Mouse (Mus musculus) cerebellum, adult 8-10 months (tissue): ENCODE data around the gene Grm3.

ENCODE experiments used
- DNase-seq: peaks from one replicate; pipeline ENCODE4 v3.0.0; 2022

The Grm3 gene

DNA sequence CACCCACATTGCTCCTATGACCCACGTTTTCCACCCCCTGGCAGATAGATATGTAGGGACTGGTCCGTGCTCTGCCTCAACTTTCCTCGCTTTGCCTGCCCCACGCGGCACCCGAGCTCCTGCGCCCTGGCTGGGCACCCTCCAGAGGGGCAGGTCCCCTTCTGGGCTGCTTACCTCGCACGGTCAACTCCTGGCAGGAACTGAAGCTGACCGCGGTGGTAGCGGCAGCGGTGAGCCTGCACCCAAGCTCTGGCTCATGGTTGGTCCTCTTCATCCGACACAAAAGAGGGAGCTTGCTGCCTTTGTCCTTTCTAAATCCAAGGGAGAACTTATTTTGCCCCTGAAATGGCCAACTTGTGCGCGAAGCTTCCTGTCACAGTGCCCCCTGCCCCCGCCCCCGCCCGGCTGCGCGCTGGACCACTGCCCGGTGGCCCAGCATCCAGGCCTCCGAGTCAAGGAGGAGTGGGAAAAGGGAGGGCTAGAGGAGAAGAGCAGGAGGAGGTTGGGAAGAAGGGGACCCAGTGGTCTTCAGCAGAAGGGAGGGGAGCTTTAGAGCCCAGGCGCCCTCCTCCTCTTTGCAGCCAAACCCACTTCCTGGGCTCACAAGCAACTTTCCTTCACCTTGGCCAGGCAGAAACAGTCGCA, at the start of gene Grm3:
Gene Grm3 (minus strand): TSS at position 215 of the 645 bp plus-strand sequence.
- DNase-seq = no peak

DNA sequence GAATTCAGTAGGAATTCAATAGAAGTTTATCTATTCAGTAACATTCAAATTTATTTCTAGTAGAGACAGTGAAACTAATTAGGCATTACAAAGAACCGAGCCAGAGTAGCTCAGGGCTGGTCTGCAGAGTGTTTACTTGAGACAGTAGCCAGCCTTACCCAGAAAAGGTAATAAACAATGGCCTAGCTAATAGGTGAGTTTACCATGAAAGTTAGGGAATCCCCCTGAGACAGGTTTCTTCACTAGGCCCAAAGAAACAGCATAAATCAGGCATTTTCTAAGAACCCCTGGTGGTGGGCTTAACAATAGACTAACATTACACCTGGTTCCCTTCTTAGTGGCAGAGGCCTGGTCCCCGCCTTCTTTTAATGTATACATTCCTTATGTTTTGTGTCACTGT, 30.8 kb upstream of the Grm3 start:
- DNase-seq = no peak

DNA sequence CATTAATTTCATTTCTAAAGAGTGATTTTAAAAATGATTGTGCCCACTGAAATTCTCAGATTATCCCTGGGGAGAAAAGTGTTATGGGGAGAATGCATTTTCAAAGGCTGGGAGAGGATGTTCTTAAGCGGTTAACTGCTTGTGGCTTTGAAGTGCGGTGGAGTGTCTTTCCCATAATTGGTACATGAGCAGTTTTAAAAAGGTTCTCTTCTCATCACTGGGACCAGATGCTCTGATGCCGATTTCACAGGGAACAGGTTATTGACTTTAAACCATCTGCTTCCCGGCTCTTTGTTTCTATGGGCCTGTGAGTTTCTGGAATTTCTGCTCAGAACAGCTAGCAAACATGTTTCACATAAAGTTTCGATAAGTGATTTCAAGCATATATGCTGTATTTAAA, 23.2 kb upstream of the Grm3 start:
- no peak for DNase-seq

DNA sequence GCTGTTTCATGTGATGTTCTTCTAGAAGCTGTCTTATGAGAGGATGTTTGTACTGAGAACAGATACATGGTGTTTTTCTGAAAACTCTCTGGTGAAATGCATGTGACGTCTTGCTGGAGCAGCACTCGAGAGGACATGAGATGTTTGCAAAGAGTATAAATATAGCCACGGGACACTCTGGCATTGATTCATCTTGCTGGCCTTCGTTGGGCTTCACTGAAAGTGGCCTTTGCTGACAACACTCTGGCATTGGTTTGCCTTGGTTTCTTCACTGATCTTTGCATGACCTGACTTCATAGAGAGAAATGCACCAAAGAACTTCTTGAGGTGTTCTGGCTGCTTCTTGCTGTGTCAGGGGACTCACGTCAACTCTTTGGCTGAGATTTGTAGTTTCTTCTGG, 19.1 kb upstream of the Grm3 start:
- no peak for DNase-seq

DNA sequence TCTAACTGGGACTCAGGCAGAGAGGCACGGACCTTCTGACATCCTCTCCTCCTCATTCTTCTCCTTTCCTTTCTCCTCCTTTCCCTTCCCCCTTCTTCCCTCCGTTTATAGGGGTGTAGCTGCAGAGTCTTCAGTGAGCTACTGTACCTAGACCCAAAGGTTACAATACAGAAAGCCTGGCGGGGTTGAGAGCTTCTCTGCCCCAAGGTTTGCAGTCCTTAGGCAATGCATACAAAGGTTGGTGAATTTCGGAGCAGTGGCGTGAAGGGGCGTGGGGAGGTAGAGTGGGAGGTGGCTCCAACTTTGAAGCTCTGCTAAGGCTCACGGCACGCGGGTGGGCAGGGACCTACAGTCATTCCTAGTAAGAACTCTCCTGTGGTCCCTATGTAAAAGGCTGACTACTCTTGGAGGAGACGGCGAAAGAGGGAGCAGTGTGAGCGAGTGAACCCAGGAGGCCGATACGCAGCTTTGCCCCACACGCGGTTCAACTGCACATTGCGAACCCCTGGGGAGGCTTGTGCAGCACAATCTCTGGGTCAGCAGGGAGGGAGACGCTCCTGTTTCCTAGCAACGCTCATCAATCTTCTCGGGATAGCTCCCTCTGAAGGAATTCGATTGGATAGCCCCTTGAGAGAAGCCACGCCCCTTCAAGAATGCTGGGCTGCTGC, 765 bp upstream of the Grm3 start:
- DNase-seq = peak; percentile 27

DNA sequence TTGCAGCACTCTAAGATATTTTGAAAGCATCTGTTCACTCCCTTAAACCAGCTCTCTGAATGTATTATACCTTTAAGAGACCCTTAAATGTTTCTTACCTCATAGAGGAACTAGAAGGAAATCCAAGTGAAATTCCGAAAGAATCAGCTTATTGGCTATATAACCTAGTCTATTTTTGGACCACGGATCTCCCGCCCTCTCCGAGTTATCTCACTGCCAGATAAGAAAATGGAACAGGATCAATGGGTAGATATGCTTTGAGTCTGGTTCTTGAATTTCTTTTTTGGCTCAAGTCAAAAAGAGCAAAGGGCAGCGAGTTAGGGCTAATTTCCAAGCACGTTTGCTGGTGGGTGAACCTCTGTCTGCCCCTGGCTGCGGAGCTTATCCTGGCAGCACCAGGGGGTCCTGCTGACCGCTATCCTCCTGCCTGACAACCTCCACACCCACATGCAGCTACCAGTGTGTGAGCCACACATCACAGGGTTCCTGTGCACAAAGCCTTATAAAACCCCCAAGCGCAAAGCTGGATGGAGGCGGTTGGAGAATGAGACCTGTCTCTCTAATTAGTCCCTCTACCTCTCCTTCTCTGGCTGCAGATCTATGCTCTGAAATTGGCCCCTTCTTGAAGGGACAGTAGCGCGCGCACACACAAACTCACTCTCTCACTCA, 549 bp downstream of the Grm3 start:
- no peak for DNase-seq

DNA sequence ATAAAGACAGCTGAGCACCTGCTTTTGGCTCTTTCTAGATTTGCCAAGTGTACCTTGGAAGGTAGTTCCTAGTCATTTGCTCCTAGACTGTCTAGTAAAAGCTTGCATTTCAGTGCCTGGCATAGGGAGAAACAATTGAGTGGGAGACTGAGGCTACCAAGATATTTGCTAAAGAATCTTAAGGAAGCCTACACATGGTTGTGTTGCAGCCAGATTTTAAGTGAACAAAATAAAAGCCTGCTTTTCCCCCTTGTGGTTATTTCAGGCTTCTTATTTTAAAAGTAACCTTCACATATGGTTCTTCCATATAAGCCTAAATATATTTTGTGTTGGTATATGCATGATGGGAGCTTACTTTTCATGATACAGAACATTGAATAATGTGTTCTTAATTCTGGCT, 3.8 kb downstream of the Grm3 start:
- DNase-seq = no peak

DNA sequence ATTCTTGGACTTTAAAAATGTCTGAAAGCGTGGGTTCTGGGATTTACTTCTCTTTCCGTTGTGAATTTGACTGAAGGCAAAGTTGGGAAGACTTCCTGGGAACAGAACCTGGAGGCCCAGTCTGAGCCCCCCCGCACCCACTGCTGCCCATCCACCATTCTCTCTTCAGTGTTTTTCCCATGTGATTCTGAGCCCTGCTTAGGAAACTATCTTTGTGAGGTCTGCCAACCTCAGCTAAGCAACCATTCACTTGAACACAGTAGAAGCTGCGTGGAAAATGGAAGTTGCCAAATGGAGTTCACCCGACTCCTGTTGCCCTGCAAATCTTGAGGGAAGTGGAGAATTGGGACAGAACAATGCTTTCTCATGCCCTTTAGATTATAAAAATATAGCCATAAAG, 8.7 kb downstream of the Grm3 start:
- DNase-seq = no peak

DNA sequence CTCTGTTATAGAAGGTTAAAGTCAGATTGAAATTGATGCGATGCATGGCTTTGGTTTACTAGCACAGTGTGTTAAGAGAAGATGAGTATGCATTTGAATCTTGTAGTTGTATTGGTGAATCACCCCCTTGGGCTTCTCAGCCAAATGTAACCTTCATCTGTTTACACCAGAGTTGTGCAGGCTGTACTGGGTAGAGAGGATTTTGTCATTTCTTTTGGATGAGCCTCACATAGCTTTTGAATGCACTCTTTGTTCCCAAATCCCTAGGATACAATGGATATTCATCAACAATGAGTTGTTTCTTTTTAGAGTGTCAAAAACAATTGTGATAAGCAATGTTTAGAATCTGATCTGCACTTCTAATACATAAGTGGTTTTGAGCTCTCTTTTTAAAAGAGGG, 17.9 kb downstream of the Grm3 start:
- no peak for DNase-seq

DNA sequence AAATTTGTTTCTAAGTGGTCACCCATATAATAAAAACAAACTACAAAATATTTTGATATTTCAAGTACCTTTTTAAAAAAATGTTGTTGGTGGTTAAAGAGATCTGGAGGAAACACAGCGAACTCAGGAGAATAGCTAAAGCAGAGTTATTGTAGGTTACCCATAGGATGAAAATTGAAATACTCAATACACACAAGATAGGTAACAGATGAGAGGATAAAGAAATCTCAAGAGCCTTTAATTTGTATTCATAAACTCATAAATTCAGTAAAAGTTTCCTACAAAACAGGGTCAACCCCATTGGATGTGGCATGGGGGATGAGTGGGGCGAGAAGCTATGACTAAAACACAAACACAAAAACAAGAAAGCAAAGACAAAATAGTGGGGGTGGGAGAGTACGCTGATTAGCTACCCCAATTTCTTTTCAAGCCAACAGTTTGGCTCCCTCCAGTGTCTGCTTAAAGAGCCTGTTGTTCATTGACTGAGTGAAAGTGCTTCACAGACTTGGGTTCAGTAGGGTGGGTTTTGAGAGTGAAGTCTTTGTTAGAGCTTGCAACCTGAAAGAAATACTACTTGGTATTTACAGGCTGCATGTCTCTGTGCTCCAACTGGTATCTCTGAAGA, 21.5 kb downstream of the Grm3 start:
- no peak for DNase-seq

DNA sequence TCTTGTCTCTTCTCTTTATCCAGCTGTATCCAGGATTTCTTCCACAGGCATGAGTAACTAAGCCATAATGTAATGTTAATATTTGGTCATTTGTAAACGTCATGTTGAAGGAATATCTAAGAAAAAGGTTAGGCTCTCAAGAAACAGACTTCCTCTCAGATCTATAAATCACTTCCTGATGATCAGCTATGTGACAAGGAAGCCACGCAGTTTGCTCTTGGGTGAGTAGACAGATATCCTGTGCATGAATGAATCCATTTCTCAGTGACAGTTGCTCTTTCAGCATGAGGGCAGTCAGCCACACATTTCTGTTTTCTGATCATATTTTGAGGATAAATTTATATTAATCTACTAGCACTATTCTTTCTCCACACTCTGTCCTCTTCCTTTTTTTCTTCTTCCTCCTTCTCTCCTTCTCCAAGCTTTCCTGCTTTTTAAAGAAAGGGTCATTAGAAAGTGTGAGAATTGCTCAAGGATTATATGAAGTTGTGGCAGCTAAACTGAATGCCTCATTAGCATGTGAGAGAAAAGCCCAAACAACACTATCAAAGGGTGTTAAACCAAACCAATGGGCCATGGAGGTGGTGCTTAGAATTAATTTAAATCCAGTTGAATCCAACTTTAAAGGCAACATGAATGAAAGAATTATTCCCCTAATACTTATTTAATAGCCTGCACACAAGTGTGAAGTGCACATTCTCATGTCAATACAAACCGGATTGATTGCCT, 22.1 kb downstream of the Grm3 start:
- no peak for DNase-seq

DNA sequence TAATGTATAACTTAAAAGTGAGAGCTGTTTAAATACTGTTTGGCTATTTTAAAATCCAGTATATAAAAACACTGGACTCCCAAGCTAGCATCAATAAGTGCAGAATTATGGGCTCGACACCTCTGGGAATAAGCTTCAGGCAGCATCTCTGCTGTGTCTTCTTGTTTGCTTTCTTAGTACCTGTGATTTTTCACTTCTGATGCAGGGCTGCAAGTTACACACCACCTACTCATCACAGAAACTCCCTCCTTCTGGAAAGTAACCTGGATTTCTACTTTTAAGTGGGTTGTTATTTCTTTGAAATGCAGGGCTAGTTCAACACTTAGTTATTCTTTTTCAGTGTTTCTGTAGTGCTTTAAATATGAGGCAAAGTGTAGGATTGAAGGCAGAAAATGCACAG, 32.6 kb downstream of the Grm3 start:
- DNase-seq = no peak

DNA sequence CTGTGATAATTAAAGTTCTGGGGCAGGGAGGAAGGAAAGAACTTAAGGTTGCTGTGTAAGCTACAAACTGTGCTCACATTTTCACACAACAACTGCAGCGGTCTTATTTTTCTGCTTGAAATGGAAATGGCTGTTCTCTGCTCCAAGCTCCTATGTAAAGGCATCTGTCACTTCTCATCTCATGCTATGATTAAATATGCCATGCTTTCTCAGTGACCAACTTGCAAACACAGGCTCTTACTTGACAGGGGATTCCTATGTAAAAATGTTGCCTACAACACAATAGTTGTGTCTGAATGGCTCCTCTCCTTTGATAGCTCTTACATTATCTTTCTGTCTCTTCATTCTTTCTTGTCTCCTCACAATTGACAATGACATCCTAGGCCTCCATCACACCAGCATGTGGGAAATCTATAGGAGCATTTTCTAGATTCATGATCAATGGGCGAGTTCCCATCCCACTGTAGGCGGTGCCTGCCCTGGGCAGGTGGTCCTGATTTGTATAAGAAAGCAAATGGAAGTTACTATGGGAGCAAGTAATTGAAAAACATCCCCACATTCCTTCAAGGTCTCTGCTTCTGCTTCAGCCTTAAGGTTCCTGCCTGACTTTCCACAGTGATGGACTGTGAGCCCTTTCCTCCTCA, 34.2 kb downstream of the Grm3 start:
- no peak for DNase-seq

DNA sequence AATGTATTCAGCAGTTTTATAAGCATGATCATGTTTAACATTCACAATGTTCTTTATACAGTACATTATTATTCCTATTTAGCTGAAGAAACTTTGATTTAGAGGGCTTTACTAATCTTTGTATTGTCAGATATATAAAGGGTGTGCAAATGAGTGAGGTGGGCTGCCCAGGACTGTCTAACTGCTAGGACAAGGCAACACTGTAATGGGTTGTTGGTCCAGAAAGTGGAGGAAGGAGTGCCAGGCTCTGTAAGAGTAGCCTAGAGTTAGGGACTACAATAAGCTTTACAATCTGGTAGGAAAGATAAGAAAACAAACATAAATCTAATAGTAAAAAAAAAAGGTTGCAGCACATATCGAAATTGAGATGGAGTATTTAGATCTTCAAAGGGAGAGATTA, 34.8 kb downstream of the Grm3 start:
- no peak for DNase-seq

DNA sequence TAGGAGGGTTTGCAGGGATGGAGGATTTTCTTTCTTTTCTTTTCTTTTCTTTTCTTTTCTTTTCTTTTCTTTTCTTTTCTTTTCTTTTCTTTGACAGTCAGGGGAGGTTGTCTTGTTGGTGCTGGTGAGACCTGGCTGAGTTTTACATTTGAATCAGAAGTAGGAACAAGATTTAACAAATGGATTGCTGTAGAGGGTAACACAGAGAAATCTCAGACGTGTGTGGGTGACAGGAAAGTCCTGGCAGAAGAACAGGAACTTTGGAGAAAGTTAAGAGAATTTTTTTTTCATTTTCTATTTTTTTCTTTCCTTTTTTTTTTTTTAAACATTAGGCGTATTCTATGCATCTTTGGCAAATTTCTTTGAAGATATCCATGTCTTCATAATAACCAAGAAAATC, 41.8 kb downstream of the Grm3 start:
- DNase-seq = no peak

DNA sequence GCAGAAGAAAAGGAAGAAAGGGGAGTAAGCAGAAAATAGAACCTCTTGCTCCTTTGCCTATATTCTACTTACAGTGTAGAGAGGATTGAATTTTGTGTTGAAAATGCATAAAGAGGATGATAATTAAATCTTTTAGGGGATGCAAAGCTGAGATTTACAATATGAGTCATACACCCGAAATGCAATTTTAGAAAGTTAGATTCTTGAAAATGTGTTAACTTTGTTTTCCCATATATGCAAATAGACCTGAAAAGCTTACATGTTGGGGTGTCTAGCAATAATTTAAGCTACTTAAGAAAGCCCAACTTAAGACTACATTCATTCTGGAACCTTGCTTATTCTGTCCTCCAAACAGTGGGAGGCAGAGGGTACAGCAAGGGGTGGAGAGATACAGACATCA, 56.0 kb downstream of the Grm3 start:
- DNase-seq = no peak

DNA sequence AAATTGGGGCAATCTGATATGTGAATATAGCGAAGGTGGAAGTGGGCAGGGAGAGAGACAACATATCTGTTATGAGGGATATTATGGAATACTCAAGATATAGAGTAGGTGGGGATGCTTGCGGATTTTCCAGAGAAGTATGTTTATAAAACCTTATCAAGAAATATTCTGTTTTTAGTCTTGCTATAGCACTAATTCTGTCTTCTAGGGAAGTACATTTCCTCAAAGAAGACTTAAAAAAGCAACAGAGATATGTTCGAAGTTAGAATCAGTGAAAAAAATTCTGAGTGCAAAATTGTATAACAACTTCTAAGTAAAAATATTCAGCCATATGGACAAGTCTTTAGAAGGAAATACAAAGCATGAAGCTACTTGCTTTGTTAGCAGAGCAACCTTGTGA, 61.6 kb downstream of the Grm3 start:
- DNase-seq = no peak

DNA sequence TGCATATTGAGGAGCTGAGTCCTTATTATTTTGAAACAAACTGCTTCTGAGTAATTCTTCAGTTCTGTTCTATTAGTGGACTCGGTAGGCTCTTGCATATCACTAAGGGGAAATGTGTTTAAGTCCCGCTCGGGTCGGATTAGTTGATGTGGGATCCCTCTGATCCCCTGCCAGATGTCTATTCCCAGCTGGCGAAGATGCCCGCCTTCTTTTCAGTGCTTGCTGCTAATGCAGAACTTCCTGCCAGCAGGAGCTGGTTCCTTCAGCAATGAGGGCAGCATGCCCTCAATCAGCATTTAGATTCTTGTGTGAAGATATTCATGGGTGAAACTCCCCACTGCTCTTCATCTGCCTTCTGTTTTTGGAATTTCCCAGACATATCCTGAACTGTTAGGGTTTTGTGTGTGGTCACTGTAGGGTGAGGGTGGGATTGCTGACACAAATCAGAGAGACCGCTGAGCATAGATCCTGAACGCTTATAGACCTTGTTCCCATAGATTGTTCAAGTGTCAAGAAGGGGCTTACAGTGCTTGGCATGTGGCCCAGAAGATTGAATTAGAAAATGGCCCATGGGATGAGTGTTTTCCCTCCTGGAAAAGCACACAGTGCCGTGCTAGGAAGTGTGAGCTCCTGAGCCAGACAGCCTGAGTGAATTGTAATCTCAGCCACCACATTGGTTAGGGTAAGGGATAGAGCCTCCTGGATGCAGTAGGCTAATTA, 62.9 kb downstream of the Grm3 start:
- no peak for DNase-seq

DNA sequence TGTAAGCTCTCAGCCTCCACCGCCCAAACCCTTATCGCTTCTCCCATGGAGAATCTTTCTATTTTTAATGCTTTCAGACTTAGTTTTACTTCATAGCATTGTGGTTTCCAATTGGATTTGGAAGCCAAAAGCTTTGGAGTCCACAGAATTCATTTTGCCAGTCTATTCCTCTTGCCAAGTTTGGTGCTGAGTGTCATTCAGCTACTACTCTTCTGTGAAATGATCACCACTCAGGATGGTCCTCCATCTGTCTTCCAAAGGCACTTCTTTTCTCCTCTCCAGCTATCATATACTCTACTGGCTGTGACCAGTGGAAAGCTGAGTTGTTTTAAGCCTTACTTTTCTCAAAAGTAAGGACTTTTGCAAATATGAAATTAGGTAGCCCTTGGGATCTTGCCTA, 86.4 kb downstream of the Grm3 start:
- DNase-seq = no peak

DNA sequence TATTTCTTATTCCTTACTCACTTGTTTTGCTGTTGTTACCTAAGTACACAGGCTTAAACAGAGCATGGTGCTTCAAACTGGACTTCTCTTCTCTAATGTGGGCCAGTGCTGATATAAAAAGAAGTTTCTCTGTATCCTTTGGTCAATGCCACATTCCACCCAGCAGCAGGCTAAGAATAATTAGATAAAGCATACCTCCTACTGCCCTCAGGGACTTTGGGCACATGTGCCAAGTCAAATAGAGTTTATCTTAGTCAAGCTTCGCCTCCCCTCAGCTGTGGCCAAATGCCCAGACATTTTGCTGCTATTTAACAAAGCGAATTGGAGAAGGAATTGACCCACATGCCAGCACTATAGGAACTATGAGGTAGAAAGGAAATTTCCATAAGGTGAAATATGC, 97.8 kb downstream of the Grm3 start:
- no peak for DNase-seq

DNA sequence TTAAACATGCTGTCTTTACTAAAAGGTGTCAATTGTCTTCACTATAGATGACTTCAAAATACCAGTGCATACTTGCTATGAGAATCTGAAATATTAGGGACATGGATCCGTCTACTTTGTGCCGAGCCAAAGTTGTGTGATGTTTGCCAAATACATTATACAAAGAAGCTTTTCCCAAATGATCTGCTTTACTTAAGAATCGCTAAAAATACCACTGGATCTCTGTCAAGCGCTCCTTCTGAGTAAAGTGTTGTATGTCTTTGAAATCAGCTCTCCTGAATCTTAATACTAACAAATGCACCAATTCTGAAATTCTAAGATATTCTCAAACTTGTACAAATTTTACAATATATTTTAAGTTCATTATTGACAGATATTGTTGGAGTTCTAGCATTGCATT, 100.6 kb downstream of the Grm3 start:
- DNase-seq = no peak

DNA sequence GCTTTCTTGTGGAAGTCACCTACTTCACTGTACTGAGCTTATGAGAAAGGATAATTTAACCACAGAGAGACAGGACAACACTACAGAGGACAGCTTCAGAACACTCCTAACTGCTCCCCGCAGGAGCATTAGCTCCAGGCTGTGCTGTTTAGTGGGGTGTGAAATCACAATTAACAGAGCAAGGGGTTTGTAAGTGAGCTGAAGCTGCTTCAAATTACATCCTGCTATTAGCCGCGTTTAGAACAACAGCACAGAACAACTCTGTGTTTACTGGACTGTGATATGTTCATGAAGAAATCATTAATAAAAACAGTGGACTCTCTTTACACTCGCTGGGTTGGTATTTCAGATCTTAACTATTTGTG, 101.9 kb downstream of the Grm3 start:
- no peak for DNase-seq
